Mouse (Mus musculus): ENCODE measurements around the gene Ncdn. TPM values are rescaled to one million over a fixed set of nuclear protein-coding genes. Genes with fewer than 3 reads are reported as not detected.

The Ncdn gene
- polyA plus RNA-seq, 1 experiment from 2014 or later, result 91.8 TPM

- peak; percentile 70; the same call in 1 of the 2 replicates for ATAC-seq (ENCODE audit: low FRiP score, low TSS enrichment)
- Histone ChIP-seq H3K27me3 (ENCODE audit: control insufficient read depth, insufficient read depth, low read length) (no peaks in the 10 kb centered on the region), H3K9ac (replicated peaks; ENCODE audit: low read length) (no peak overlapping the region), H3K4me2 (ENCODE audit: low read length) (no peak overlapping the region), H3K9me3 (ENCODE audit: control insufficient read depth, low read length) (no peaks in the 10 kb centered on the region), H3K4me3 (replicated peaks; ENCODE audit: low read depth, low read length) (no peak overlapping the region), H3K36me3 (ENCODE audit: control insufficient read depth, insufficient read depth, low read length) (peaks cover 67% of the 10 kb centered on the region), H3K4me1 (ENCODE audit: control insufficient read depth, insufficient read depth, low read length) (peaks cover 9% of the 10 kb centered on the region; the same call in 1 of the 2 replicates), H3K27ac (replicated peaks; ENCODE audit: low read depth, low read length) (peak overlapping the region; percentile 15; the same call in 1 of the 2 replicates)
- 16% methylated on average over 12 of the region's 12 CpGs for WGBS
- peak; percentile 71 for DNase-seq
Measured at GRCm38 (mm10) chr4:126706630-126707438, 46.4 kb downstream of the Ncdn start.

- Histone ChIP-seq H3K4me3 (replicated peaks; ENCODE audit: low read depth, low read length) (no peak overlapping the region), H3K36me3 (ENCODE audit: control insufficient read depth, insufficient read depth, low read length) (peaks cover 26% of the 10 kb centered on the region), H3K4me1 (ENCODE audit: control insufficient read depth, insufficient read depth, low read length) (no peaks in the 10 kb centered on the region), H3K9me3 (ENCODE audit: control insufficient read depth, low read length) (no peaks in the 10 kb centered on the region), H3K4me2 (ENCODE audit: low read length) (no peak overlapping the region), H3K27me3 (ENCODE audit: control insufficient read depth, insufficient read depth, low read length) (no peaks in the 10 kb centered on the region), H3K27ac (replicated peaks; ENCODE audit: low read depth, low read length) (no peak overlapping the region), H3K9ac (replicated peaks; ENCODE audit: low read length) (no peak overlapping the region)
- whole genome bisulfite sequencing, result 93% methylated on average over 4 of the region's 4 CpGs
- no peak for ATAC-seq (ENCODE audit: low FRiP score, low TSS enrichment)
- no peak for DNase-seq
Measured at GRCm38 (mm10) chr4:126696908-126697307, 56.3 kb downstream of the Ncdn start.

Other genes with a start within 250 kb of the Ncdn start
- gene Ago4, start 220.0 kb downstream of the Ncdn start, polyA plus RNA-seq (2014; fragmentation: Nextera tagmentation; extraction: Ambion mirVana), result 11.8 and 12.4 TPM in 2 replicates
- 5.0 and 8.1 TPM in 2 replicates for gene Clspn, start 196.5 kb downstream of the Ncdn start, polyA plus RNA-seq (2014; fragmentation: Nextera tagmentation; extraction: Ambion mirVana)
- 8.1 and 14.5 TPM in 2 replicates for gene 5730409E04Rik, start 143.6 kb downstream of the Ncdn start, polyA plus RNA-seq (2014; fragmentation: Nextera tagmentation; extraction: Ambion mirVana)
- gene Psmb2, start 75.8 kb downstream of the Ncdn start, polyA plus RNA-seq (2014; fragmentation: Nextera tagmentation; extraction: Ambion mirVana), result 442 and 480 TPM in 2 replicates
- gene Tfap2e, start 17.2 kb downstream of the Ncdn start, polyA plus RNA-seq (2014; fragmentation: Nextera tagmentation; extraction: Ambion mirVana), result 0.97 and 2.0 TPM in 2 replicates
- 35.8 and 38.9 TPM in 2 replicates for gene AU040320, start 106 bp upstream of the Ncdn start, polyA plus RNA-seq (2014; fragmentation: Nextera tagmentation; extraction: Ambion mirVana)
- 33.7 and 37.7 TPM in 2 replicates for gene Zmym4, start 214.7 kb upstream of the Ncdn start, polyA plus RNA-seq (2014; fragmentation: Nextera tagmentation; extraction: Ambion mirVana)

All from midbrain, embryonic 14.5 days (tissue).